Mouse (Mus musculus): ENCODE results near the gene Ambra1. TPM values are rescaled to one million over a fixed set of nuclear protein-coding genes. Genes with fewer than 3 reads are reported as not detected.

The Ambra1 gene
- polyA plus RNA-seq, 1 experiment = 24.0 TPM

GRCm38 (mm10) chr2:91854575-91854974 is 124.6 kb downstream of the Ambra1 start:
- Histone ChIP-seq H3K27ac (ENCODE audit: insufficient read depth, low read depth, low read length) (no peak overlapping the region), H3K4me1 (ENCODE audit: control insufficient read depth, insufficient read depth, low read length) (peaks cover 16% of the 10 kb centered on the region), H3K4me3 (ENCODE audit: insufficient read depth, low read length) (no peak overlapping the region)
- TF ChIP-seq CTCF (IDR thresholded peaks at IDR 0.05; ENCODE audit: low read depth, low read length) (no peak), POLR2A (IDR thresholded peaks at IDR 0.05; ENCODE audit: borderline replicate concordance, low read depth, low read length) (no peak)

DNA sequence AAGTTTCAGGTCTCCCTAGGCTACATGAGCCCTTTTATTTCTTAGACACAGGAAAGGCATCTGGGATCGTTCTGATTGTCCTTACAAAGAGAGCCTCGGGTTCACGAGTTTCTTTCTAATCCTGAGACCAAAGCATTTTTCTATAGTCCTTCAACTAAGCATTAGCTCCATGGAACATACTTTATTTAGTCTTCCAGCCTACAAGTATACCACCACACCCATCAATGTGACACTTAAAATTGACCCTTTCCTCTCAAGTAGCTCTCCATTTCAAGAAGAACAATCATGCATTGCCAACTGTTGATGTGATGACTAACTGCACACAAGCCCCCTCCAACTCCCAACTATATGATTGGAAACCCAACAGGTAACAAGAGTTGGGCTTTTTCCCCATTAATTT is 127.0 kb downstream of the Ambra1 start:
- H3K4me1 ChIP-seq (ENCODE audit: control insufficient read depth, insufficient read depth, low read length) = peaks cover 19% of the 10 kb centered on the region
- H3K4me3 ChIP-seq (ENCODE audit: insufficient read depth, low read length) = no peak overlapping the region
- TF ChIP-seq CTCF (IDR thresholded peaks at IDR 0.05; ENCODE audit: low read depth, low read length) = no peak
- H3K27ac ChIP-seq (ENCODE audit: insufficient read depth, low read depth, low read length) = no peak overlapping the region

DNA sequence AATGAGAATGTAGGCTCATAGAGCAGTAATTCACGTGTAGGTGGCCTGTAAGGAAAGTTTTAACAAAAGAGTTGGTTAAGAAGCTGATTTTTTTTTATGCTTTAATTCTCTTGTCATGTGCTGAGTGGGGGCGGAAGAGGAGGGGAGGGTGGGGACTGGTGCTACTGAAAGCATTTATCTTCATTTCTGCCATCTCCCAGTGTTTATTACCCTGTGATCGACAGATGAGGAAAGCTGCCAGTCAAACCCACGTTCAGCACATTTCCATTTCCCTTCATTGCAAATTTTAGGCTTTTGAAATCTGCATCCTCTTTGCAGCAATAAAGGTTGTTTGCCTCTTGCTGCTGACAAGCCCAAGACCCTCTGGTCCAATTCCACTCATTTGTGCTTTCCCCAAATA is 129.5 kb downstream of the Ambra1 start:
- Histone ChIP-seq H3K4me1 (ENCODE audit: control insufficient read depth, insufficient read depth, low read length) (peaks cover 19% of the 10 kb centered on the region), H3K4me3 (ENCODE audit: insufficient read depth, low read length) (no peak overlapping the region), H3K27ac (ENCODE audit: insufficient read depth, low read depth, low read length) (no peak overlapping the region)
- no peak for TF ChIP-seq POLR2A (IDR thresholded peaks at IDR 0.05; ENCODE audit: borderline replicate concordance, low read depth, low read length)
- TF ChIP-seq CTCF (IDR thresholded peaks at IDR 0.05; ENCODE audit: low read depth, low read length) = no peak

DNA sequence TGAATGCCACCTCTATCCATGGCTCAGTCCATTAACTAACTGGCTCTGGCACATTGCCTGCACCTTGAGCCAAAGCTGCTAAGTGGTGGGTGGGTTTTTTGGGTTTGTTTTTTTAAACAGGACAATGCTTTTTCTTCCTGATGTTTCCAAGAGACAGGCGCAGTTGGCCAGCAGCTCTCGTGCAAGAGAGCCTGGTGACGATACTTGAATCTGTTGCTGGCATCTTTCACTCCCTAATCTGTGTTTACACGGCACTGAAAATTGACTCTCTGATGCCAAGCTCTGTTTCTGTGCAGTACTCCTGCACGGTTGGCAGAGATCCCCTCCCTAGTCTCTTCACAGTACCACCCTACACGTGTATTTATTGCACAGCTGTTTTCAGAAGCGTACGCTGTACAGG is 140.8 kb downstream of the Ambra1 start:
- no peak overlapping the region for H3K4me3 ChIP-seq (ENCODE audit: insufficient read depth, low read length)
- TF ChIP-seq POLR2A (IDR thresholded peaks at IDR 0.05; ENCODE audit: borderline replicate concordance, low read depth, low read length) (no peak), CTCF (IDR thresholded peaks at IDR 0.05; ENCODE audit: low read depth, low read length) (no peak)

GRCm38 (mm10) chr2:91871225-91871624 is 141.3 kb downstream of the Ambra1 start:
- no peak overlapping the region for H3K27ac ChIP-seq (ENCODE audit: insufficient read depth, low read depth, low read length)
- TF ChIP-seq POLR2A (IDR thresholded peaks at IDR 0.05; ENCODE audit: borderline replicate concordance, low read depth, low read length) (no peak), CTCF (IDR thresholded peaks at IDR 0.05; ENCODE audit: low read depth, low read length) (no peak)
- H3K4me1 ChIP-seq (ENCODE audit: control insufficient read depth, insufficient read depth, low read length) = peaks cover 11% of the 10 kb centered on the region
- H3K4me3 ChIP-seq (ENCODE audit: insufficient read depth, low read length) = no peak overlapping the region

More for the DNA sequence above, 140.8 kb downstream of the Ambra1 start:
- Histone ChIP-seq H3K4me1 (ENCODE audit: control insufficient read depth, insufficient read depth, low read length) (peaks cover 7% of the 10 kb centered on the region), H3K27ac (ENCODE audit: insufficient read depth, low read depth, low read length) (no peak overlapping the region)

- no peak overlapping the region for H3K4me3 ChIP-seq (ENCODE audit: insufficient read depth, low read length)
- no peak overlapping the region for H3K27ac ChIP-seq (ENCODE audit: insufficient read depth, low read depth, low read length)
- TF ChIP-seq POLR2A (IDR thresholded peaks at IDR 0.05; ENCODE audit: borderline replicate concordance, low read depth, low read length) = no peak
- no peak for TF ChIP-seq CTCF (IDR thresholded peaks at IDR 0.05; ENCODE audit: low read depth, low read length)
- peaks cover 16% of the 10 kb centered on the region for H3K4me1 ChIP-seq (ENCODE audit: control insufficient read depth, insufficient read depth, low read length)
Measured at GRCm38 (mm10) chr2:91872658-91873057, 142.7 kb downstream of the Ambra1 start.

DNA sequence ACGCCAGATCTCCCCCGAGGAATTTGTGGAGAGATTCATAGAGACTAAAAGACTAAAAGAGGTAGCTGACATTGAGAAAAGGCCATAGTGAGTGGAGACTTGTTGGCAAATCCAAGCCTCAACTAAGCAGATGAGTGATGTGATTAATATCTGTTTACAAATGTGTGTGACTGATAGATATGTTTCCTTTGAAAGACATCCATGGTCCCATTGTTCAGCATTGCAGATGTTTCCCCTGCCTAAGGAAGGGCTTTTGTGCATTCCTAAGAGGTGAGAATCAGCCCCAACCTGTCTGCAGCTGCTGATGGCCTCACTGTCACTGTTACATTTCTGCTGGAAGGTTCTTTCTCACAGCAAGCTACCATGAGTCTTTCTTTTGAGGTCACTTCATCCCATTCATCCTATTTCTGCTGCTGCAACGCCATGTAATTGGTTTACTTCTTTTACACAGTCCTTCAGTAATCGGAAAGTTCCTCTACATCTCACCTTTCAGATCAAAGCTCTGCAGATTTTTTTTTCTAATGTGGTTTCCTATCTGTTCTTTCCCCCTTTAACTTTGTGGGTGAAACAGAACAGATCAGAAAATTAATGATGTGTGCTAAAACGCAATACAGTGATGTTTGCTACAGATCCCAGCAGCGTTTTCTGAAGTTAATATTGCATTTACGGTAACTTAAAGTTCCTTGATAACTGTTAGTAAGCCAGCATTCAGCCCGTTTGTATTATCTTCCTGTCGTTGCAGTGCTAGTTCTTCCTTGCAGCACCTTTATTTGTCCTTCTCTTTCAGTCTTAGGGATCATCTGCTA is 146.3 kb downstream of the Ambra1 start:
- TF ChIP-seq POLR2A (IDR thresholded peaks at IDR 0.05; ENCODE audit: borderline replicate concordance, low read depth, low read length) (no peak), CTCF (IDR thresholded peaks at IDR 0.05; ENCODE audit: low read depth, low read length) (no peak)
- Histone ChIP-seq H3K27ac (ENCODE audit: insufficient read depth, low read depth, low read length) (no peak overlapping the region), H3K4me3 (ENCODE audit: insufficient read depth, low read length) (no peak overlapping the region)

GRCm38 (mm10) chr2:91876806-91877140 is 146.8 kb downstream of the Ambra1 start:
- Histone ChIP-seq H3K27ac (ENCODE audit: insufficient read depth, low read depth, low read length) (peak overlapping the region; percentile 39), H3K4me3 (ENCODE audit: insufficient read depth, low read length) (peak overlapping the region; percentile 33), H3K4me1 (ENCODE audit: control insufficient read depth, insufficient read depth, low read length) (peaks cover 25% of the 10 kb centered on the region)
- TF ChIP-seq POLR2A (IDR thresholded peaks at IDR 0.05; ENCODE audit: borderline replicate concordance, low read depth, low read length) (no peak), CTCF (IDR thresholded peaks at IDR 0.05; ENCODE audit: low read depth, low read length) (no peak)

More for the DNA sequence above, 146.3 kb downstream of the Ambra1 start:
- H3K4me1 ChIP-seq (ENCODE audit: control insufficient read depth, insufficient read depth, low read length) = peaks cover 22% of the 10 kb centered on the region

GRCm38 (mm10) chr2:91878387-91879180 is 148.7 kb downstream of the Ambra1 start:
- Histone ChIP-seq H3K4me1 (ENCODE audit: control insufficient read depth, insufficient read depth, low read length) (peaks cover 29% of the 10 kb centered on the region), H3K4me3 (ENCODE audit: insufficient read depth, low read length) (no peak overlapping the region), H3K27ac (ENCODE audit: insufficient read depth, low read depth, low read length) (no peak overlapping the region)
- TF ChIP-seq CTCF (IDR thresholded peaks at IDR 0.05; ENCODE audit: low read depth, low read length) = no peak
- TF ChIP-seq POLR2A (IDR thresholded peaks at IDR 0.05; ENCODE audit: borderline replicate concordance, low read depth, low read length) = no peak

DNA sequence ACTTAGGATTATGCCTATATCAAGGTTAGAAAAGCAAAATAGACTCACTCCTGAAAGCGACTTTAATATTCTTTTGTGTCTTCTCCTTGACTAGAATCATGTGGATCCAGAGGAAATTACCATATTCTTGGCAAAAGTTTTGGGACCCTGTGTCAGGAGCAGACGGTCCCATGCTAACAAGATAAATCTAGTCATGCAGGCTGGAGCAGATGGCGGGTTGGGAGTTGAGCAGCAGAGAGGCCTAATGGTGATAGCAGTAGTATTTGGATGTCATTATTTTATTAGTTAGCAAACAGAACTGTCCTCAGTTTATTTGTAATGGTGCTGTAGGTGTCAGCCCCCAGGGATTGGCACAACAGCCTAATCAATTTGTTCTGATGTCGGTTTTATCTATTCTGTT is 154.0 kb downstream of the Ambra1 start:
- Histone ChIP-seq H3K27ac (ENCODE audit: insufficient read depth, low read depth, low read length) (no peak overlapping the region), H3K4me1 (ENCODE audit: control insufficient read depth, insufficient read depth, low read length) (peaks cover 10% of the 10 kb centered on the region), H3K4me3 (ENCODE audit: insufficient read depth, low read length) (no peak overlapping the region)
- TF ChIP-seq POLR2A (IDR thresholded peaks at IDR 0.05; ENCODE audit: borderline replicate concordance, low read depth, low read length) = no peak
- TF ChIP-seq CTCF (IDR thresholded peaks at IDR 0.05; ENCODE audit: low read depth, low read length) = no peak
